Mouse (Mus musculus) heart, postnatal 0 days (tissue): Measurements from ENCODE around the gene Pfkfb3. TPM values are rescaled to one million over a fixed set of nuclear protein-coding genes. Genes with fewer than 3 reads are reported as not detected.

Source experiments
- ATAC-seq: fragments of 200-750 bp; cut with Nextera tagmentation; 2 replicates; pipeline ENCODE4 v1.8.0; 2017; ENCODE audit warnings: low read depth, moderate number of reproducible peaks, moderate library complexity; ENCODE audit not compliant: insufficient read depth
- DNase-seq: peaks from one replicate; pipeline ENCODE4 v3.0.0-alpha.2; 2016; ENCODE audit warnings: low spot score
- H3K27ac ChIP-seq: fragments of 300-500 bp; sonication (generic); 2 replicates; pipeline ENCODE4 v1.5.1; 2014; ENCODE audit warnings: low read depth, mild to moderate bottlenecking
- H3K27me3 ChIP-seq: fragments of 300-500 bp; sonication (generic); 2 replicates; pipeline ENCODE4 v1.6.1; 2014; ENCODE audit warnings: low read length, mixed read lengths; ENCODE audit not compliant: control insufficient read depth, insufficient read depth
- H3K36me3 ChIP-seq: fragments of 300-500 bp; sonication (generic); replicated peaks from 2 replicates; pipeline ENCODE4 v1.6.1; 2014; ENCODE audit warnings: low read length, mixed read lengths; ENCODE audit not compliant: control insufficient read depth, insufficient read depth
- H3K4me1 ChIP-seq: fragments of 300-500 bp; sonication (generic); 2 replicates; pipeline ENCODE4 v1.6.1; 2014; ENCODE audit warnings: antibody characterized with exemption; ENCODE audit not compliant: control insufficient read depth, insufficient read depth
- H3K4me2 ChIP-seq: fragments of 300-500 bp; sonication (generic); 2 replicates; pipeline ENCODE4 v1.6.1; 2014; ENCODE audit warnings: low read depth, mild to moderate bottlenecking, low read length, moderate library complexity
- H3K4me3 ChIP-seq: fragments of 300-500 bp; sonication (generic); 2 replicates; pipeline ENCODE4 v1.5.1; 2014; ENCODE audit warnings: low read depth, low read length
- H3K9ac ChIP-seq: fragments of 300-500 bp; sonication (generic); replicated peaks from 2 replicates; pipeline ENCODE4 v1.6.1; 2014; ENCODE audit warnings: low read depth, low read length, mixed read lengths
- H3K9me3 ChIP-seq: fragments of 300-500 bp; sonication (generic); replicated peaks from 2 replicates; pipeline ENCODE4 v1.6.1; 2016; ENCODE audit warnings: low read length; ENCODE audit not compliant: control insufficient read depth
- CTCF ChIP-seq: IDR thresholded peaks from 2 replicates; pipeline ENCODE4 v1.5.1; 2016; ENCODE audit warnings: antibody characterized with exemption, control low read depth, low read depth
- EP300 ChIP-seq: IDR thresholded peaks from 2 replicates; pipeline ENCODE4 v1.6.1; 2016; ENCODE audit warnings: antibody characterized with exemption, low read depth
- WGBS: fragments of 180-500 bp; shearing (Covaris S2); extraction: QIAGEN DNeasy Blood & Tissue Kit; methylation state at CpG from one replicate; pipeline ENCODE4 v1.1.7; 2014; 5-methylcytosine and 5-hydroxymethylcytosine counted together
- polyA plus RNA-seq: library from polyadenylated mRNA; unstranded; fragments of >200 nt; fragmentation: Nextera tagmentation; extraction: Ambion mirVana; gene quantifications from 2 replicates; pipeline ENCODE4 v1.2.1, GENCODE M21; 2015
- total RNA-seq: library from RNA; depleted of rRNA; stranded (reverse); fragments of >200 nt; gene quantifications from 2 replicates; pipeline ENCODE4 v1.2.3, GENCODE M21; 2014; ENCODE audit warnings: low replicate concordance

The Pfkfb3 gene
- total and polyA plus RNA-seq, 2 experiments from 2014 or later: 2.4 to 3.5 TPM

GRCm38 (mm10) chr2:11587996-11588395 lies 34.1 kb upstream of the Pfkfb3 start:
- no peak for DNase-seq
- 67% methylated on average over 4 of the region's 4 CpGs for WGBS

DNA sequence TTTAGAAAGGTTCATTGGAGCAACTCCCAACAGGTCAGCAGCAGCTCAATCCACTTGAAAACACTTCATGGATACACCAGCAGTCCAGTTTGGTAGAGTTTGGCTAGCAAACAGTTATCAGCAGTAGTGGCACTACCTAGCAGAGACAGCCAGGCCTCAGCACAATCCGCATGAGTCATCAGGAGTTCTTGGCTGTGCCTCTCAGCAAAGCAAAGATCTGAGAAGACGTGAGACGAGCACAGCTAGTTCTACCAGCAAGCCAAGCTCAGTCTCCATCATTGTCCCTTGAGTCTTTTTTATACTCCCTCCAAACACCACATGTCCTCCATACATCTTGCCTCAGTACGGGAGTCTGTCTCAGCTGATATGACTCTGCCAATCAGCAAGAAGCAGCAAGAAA lies 25.5 kb upstream of the Pfkfb3 start:
- DNase-seq: no peak
- H3K27ac ChIP-seq: no peak overlapping the region
- ATAC-seq: no peak
- H3K9ac ChIP-seq: no peak overlapping the region
- H3K27me3 ChIP-seq: no peaks in the 10 kb centered on the region
- no peaks in the 10 kb centered on the region for H3K9me3 ChIP-seq
- peaks cover 9% of the 10 kb centered on the region for H3K36me3 ChIP-seq
- TF ChIP-seq CTCF (no peak), EP300 (no peak)
- no peak overlapping the region for H3K4me2 ChIP-seq
- no peaks in the 10 kb centered on the region for H3K4me1 ChIP-seq
- WGBS: 86% methylated on average over 4 of the region's 4 CpGs
- H3K4me3 ChIP-seq: no peak overlapping the region

More at GRCm38 (mm10) chr2:11587996-11588395, 34.1 kb upstream of the Pfkfb3 start:
- Histone ChIP-seq H3K27me3 (no peaks in the 10 kb centered on the region), H3K4me1 (no peaks in the 10 kb centered on the region), H3K36me3 (peaks cover 95% of the 10 kb centered on the region), H3K4me3 (no peak overlapping the region), H3K9ac (no peak overlapping the region), H3K4me2 (no peak overlapping the region), H3K27ac (no peak overlapping the region), H3K9me3 (no peaks in the 10 kb centered on the region)
- TF ChIP-seq EP300 (no peak), CTCF (no peak)
- no peak for ATAC-seq

GRCm38 (mm10) chr2:11578187-11578586 lies 24.3 kb upstream of the Pfkfb3 start:
- 83% methylated on average over 6 of the region's 6 CpGs for WGBS
- Histone ChIP-seq H3K4me3 (no peak overlapping the region), H3K9ac (no peak overlapping the region), H3K4me1 (no peaks in the 10 kb centered on the region), H3K27ac (no peak overlapping the region), H3K36me3 (no peaks in the 10 kb centered on the region), H3K4me2 (no peak overlapping the region), H3K27me3 (no peaks in the 10 kb centered on the region), H3K9me3 (no peaks in the 10 kb centered on the region)
- no peak for ATAC-seq
- no peak for DNase-seq
- TF ChIP-seq CTCF (no peak), EP300 (no peak)

GRCm38 (mm10) chr2:11573684-11574083 lies 19.8 kb upstream of the Pfkfb3 start:
- 69% methylated on average over 1 of the region's 1 CpGs for WGBS
- TF ChIP-seq EP300 (no peak), CTCF (no peak)
- H3K4me3 ChIP-seq: no peak overlapping the region
- no peaks in the 10 kb centered on the region for H3K36me3 ChIP-seq
- no peaks in the 10 kb centered on the region for H3K4me1 ChIP-seq
- DNase-seq: no peak
- H3K4me2 ChIP-seq: no peak overlapping the region
- H3K9ac ChIP-seq: no peak overlapping the region
- no peaks in the 10 kb centered on the region for H3K9me3 ChIP-seq
- no peak overlapping the region for H3K27ac ChIP-seq
- H3K27me3 ChIP-seq: no peaks in the 10 kb centered on the region
- ATAC-seq: no peak

GRCm38 (mm10) chr2:11571004-11571535 lies 17.2 kb upstream of the Pfkfb3 start:
- Histone ChIP-seq H3K4me1 (no peaks in the 10 kb centered on the region), H3K4me3 (no peak overlapping the region), H3K9ac (no peak overlapping the region), H3K27ac (no peak overlapping the region), H3K27me3 (no peaks in the 10 kb centered on the region), H3K9me3 (no peaks in the 10 kb centered on the region), H3K4me2 (no peak overlapping the region), H3K36me3 (no peaks in the 10 kb centered on the region)
- no peak for DNase-seq
- 29% methylated on average over 6 of the region's 6 CpGs for WGBS
- peak; percentile 41; the same call in 1 of the 2 replicates for ATAC-seq
- TF ChIP-seq CTCF (no peak), EP300 (no peak)

DNA sequence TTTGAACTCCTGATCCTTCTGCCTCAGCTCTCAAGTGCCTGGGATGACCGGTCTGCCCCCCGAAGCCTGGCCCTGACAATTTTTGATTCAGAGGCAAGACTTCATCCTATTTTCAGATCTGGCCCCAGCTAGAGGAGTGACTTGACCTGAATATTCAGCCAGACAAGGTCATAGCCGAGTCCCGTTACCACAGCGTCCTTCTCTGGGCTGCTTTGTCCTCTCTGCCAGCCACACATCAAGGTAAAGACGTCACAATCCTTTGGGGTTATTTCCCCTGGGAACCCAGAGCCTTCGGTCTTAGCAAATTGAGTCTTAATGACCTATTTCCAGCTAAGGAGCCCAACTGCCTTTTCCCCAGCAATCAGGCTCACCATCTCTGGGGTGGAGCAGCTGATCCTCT lies 14.6 kb upstream of the Pfkfb3 start:
- Histone ChIP-seq H3K4me3 (no peak overlapping the region), H3K9ac (no peak overlapping the region), H3K27ac (no peak overlapping the region), H3K9me3 (no peaks in the 10 kb centered on the region), H3K36me3 (no peaks in the 10 kb centered on the region), H3K4me1 (no peaks in the 10 kb centered on the region), H3K4me2 (no peak overlapping the region), H3K27me3 (no peaks in the 10 kb centered on the region)
- ATAC-seq: no peak
- no peak for DNase-seq
- no peak for TF ChIP-seq EP300
- TF ChIP-seq CTCF: no peak
- WGBS: 62% methylated on average over 7 of the region's 7 CpGs
